Mouse (Mus musculus): ENCODE results near the gene Cblc. TPM values are rescaled to one million over a fixed set of nuclear protein-coding genes. Genes with fewer than 3 reads are reported as not detected.
A peak's percentile ranks its signal among the peaks of the same experiment; 100 is the strongest.

The Cblc gene
- polyA plus RNA-seq, 1 experiment from 2014 or later: 0.53 TPM

DNA sequence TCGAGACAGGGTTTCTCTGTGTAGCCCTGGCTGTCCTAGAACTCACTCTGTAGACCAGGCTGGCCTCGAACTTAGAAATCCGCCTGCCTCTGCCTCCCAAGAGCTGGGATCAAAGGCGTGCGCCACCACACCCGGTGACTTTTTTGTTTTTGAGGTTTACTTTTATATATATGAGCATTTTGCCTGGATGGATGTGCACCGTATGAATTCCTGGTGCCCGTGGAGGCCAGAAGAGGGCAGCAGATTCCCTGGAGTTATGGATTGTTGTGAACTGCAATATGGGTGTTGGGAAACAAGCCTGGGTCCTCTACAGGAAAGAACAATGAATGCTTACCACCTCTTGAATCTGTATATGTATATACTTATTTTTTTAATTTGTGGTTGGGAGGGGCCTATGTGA, 44.0 kb downstream of the Cblc start:
- Histone ChIP-seq H3K4me1 (peaks cover 27% of the 10 kb centered on the region), H3K4me3 (no peak overlapping the region), H3K36me3 (replicated peaks) (0 out of 2 replicates have a peak, but pooled peaks cover 4% of the 10 kb centered on the region), H3K9me3 (peaks cover 2% of the 10 kb centered on the region; the same call in 1 of the 2 replicates), H3K27me3 (ENCODE audit: poor library complexity, severe bottlenecking) (no peaks in the 10 kb centered on the region), H3K27ac (no peak overlapping the region)
- WGBS: 67% methylated on average over 8 of the region's 8 CpGs
- DNase-seq (ENCODE audit: extremely low spot score, low spot score): no peak

- DNase-seq (ENCODE audit: extremely low spot score, low spot score): no peak
- Histone ChIP-seq H3K36me3 (replicated peaks) (peaks cover 1% of the 10 kb centered on the region; the same call in 1 of the 2 replicates), H3K27me3 (ENCODE audit: poor library complexity, severe bottlenecking) (no peaks in the 10 kb centered on the region), H3K27ac (peak overlapping the region; percentile 92), H3K9me3 (no peaks in the 10 kb centered on the region), H3K4me3 (peak overlapping the region; percentile 77; the same call in 1 of the 2 replicates), H3K4me1 (peaks cover 44% of the 10 kb centered on the region)
- WGBS: 67% methylated on average over 4 of the region's 4 CpGs
These were observed 45.6 kb downstream of the Cblc start for GRCm38 (mm10) chr7:19751070-19751383.

- no peaks in the 10 kb centered on the region for H3K27me3 ChIP-seq (ENCODE audit: poor library complexity, severe bottlenecking)
- peak; percentile 85 for DNase-seq (ENCODE audit: extremely low spot score, low spot score)
- peak within 1 kb of the TSS; percentile 92 for H3K27ac ChIP-seq
- WGBS: 15% methylated on average over 19 of the region's 19 CpGs
- peaks cover 6% of the 10 kb centered on the region for H3K36me3 ChIP-seq (replicated peaks)
- no peaks in the 10 kb centered on the region for H3K9me3 ChIP-seq
- H3K4me1 ChIP-seq: peaks cover 49% of the 10 kb centered on the region
- peak within 1 kb of the TSS; percentile 77 for H3K4me3 ChIP-seq
These were observed 46.2 kb downstream of the Cblc start, which contains the start of gene Nectin2 for GRCm38 (mm10) chr7:19750217-19751069. Gene Nectin2, minus strand, starts transcription at chr7:19750483.

DNA sequence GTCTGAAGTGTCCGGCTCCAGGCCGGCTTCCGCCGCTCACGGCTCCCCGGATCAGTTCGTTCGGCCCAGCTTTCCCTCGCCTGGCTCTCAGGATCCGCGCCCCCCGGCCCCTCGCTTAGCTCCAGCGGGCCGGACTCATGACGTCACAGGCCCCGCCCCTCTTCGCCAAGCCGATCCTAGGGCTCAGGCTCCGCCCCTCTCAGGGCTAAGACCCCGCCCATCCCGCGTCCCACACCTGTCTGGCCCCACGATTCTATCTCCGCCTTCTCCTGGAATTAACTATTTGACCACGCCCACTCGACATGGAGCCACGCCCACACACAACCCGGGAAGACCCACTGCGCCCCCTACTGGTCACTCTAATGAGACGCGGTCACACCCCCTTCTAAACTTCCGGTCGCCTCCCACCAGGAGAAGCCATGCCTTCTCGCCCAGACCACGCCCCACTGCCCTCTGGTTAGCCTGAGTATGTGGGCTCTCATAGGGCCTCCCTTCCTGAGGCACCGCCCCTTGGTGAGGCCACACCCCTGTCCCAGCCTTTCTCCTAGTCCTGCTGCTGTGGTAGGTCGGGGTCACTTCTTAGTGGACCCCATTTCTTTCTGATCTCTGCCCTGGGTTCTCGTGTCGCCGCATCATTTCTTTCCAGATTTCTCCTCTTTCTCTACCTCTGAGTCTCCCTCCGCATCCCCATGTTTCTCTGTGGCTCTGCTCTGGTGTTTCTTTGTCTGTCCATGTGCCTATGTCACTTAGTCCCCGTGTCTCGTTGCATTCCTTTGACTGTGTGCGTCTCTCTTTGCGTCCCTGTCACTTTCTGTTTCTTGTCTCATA, 47.0 kb downstream of the Cblc start:
- Histone ChIP-seq H3K36me3 (replicated peaks) (peaks cover 15% of the 10 kb centered on the region), H3K4me3 (peak overlapping the region; percentile 77), H3K27ac (peak overlapping the region; percentile 92), H3K4me1 (peaks cover 58% of the 10 kb centered on the region), H3K9me3 (no peaks in the 10 kb centered on the region), H3K27me3 (ENCODE audit: poor library complexity, severe bottlenecking) (no peaks in the 10 kb centered on the region)
- DNase-seq (ENCODE audit: extremely low spot score, low spot score): peak; percentile 100
- WGBS: under 1% methylated on average over 46 of the region's 46 CpGs

DNA sequence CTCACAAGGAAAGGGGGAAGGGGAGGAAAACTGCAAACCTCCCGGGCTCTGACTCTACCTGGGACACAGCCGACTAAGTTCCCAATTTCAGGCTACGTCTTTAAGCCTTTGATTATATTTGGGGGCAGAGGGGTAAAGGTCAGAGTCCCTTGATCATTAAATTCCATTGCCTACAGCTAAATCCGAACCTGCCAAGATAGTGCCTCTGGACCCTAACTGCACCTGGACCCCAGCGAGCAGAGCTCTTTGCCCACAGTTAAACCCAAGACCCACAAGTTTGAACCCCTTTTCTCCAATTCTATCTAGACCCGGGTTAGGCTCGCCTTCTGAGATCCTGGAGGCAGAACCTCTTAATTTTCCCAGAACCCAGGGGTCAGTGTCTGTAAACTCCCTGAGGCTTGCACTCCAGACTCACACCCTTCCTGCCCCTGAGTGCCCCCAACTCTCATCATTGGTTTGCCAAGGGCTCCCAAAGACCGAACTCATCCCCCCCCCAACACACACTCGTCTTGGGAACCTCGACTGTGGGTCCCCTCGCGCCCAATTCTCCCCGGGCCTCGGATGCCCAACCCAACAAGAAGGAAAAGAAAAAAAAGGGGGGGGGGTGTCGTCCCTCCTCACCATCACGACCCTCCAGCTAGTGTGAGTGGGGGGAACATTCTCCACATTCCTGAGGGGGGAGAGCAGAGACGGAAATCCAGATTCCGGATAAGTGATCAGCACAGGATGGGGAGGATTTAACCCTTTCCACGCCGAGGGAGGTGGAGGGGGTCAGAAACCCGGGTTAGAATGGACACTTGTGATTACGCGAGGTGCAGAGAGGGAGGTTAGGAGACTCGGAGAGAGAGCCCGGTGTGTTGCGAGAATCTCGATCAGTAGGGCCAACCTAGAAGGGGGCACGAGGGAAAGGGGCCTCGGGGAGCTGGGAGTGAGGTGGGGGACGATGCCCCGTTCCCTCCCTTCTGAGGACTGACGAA, 48.1 kb downstream of the Cblc start:
- H3K36me3 ChIP-seq (replicated peaks): peaks cover 26% of the 10 kb centered on the region
- WGBS: under 1% methylated on average over 32 of the region's 32 CpGs

GRCm38 (mm10) chr7:19747420-19748218, 49.0 kb downstream of the Cblc start:
- Histone ChIP-seq H3K4me3 (peak overlapping the region; percentile 77), H3K27me3 (ENCODE audit: poor library complexity, severe bottlenecking) (no peaks in the 10 kb centered on the region), H3K36me3 (replicated peaks) (peaks cover 32% of the 10 kb centered on the region), H3K4me1 (peaks cover 59% of the 10 kb centered on the region), H3K9me3 (no peaks in the 10 kb centered on the region), H3K27ac (peak overlapping the region; percentile 92)
- 3% methylated on average over 25 of the region's 25 CpGs for WGBS
- no peak for DNase-seq (ENCODE audit: extremely low spot score, low spot score)

More for the DNA sequence above, 48.1 kb downstream of the Cblc start:
- peak; percentile 62 for DNase-seq (ENCODE audit: extremely low spot score, low spot score)
- Histone ChIP-seq H3K4me1 (peaks cover 58% of the 10 kb centered on the region), H3K27ac (peak overlapping the region; percentile 92), H3K9me3 (no peaks in the 10 kb centered on the region), H3K4me3 (peak overlapping the region; percentile 77), H3K27me3 (ENCODE audit: poor library complexity, severe bottlenecking) (no peaks in the 10 kb centered on the region)

GRCm38 (mm10) chr7:19746426-19747201, 50.0 kb downstream of the Cblc start:
- H3K27me3 ChIP-seq (ENCODE audit: poor library complexity, severe bottlenecking): no peaks in the 10 kb centered on the region
- H3K27ac ChIP-seq: peak overlapping the region; percentile 2; the same call in 1 of the 2 replicates
- peaks cover 37% of the 10 kb centered on the region for H3K36me3 ChIP-seq (replicated peaks)
- no peak for DNase-seq (ENCODE audit: extremely low spot score, low spot score)
- 32% methylated on average over 6 of the region's 6 CpGs for WGBS
- peak overlapping the region; percentile 77 for H3K4me3 ChIP-seq
- peaks cover 69% of the 10 kb centered on the region for H3K4me1 ChIP-seq
- no peaks in the 10 kb centered on the region for H3K9me3 ChIP-seq

DNA sequence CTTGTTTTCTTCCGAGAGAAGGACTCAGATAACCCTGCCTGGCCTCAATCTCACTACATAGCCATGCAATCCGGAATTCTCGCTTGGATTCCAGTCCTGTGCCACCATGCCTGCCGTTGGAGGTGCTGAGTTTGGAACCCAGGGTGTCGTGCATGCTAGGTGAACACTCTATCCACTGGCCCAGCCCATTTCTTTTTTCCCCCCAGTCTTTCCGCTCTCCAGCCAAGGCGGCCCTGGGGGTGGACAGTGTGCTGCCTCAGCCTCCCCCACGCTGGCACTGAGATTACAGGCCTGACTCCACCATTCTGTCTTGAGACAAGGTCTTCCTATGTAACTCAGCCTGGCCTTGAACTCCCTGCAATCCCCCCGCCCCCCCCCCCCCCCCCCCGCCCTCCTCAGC, 50.6 kb downstream of the Cblc start:
- Histone ChIP-seq H3K9me3 (no peaks in the 10 kb centered on the region), H3K27me3 (ENCODE audit: poor library complexity, severe bottlenecking) (no peaks in the 10 kb centered on the region), H3K4me1 (peaks cover 74% of the 10 kb centered on the region), H3K4me3 (no peak overlapping the region), H3K36me3 (replicated peaks) (peaks cover 44% of the 10 kb centered on the region), H3K27ac (no peak overlapping the region)
- 77% methylated on average over 10 of the region's 10 CpGs for WGBS
- no peak for DNase-seq (ENCODE audit: extremely low spot score, low spot score)

- no peak overlapping the region for H3K27ac ChIP-seq
- peaks cover 56% of the 10 kb centered on the region for H3K36me3 ChIP-seq (replicated peaks)
- peaks cover 66% of the 10 kb centered on the region for H3K4me1 ChIP-seq
- no peak for DNase-seq (ENCODE audit: extremely low spot score, low spot score)
- WGBS: 85% methylated on average over 14 of the region's 14 CpGs
- H3K27me3 ChIP-seq (ENCODE audit: poor library complexity, severe bottlenecking): no peaks in the 10 kb centered on the region
- H3K4me3 ChIP-seq: no peak overlapping the region; the same call in 1 of the 2 replicates
- peaks cover 3% of the 10 kb centered on the region; the same call in 1 of the 2 replicates for H3K9me3 ChIP-seq
These were observed 51.8 kb downstream of the Cblc start for GRCm38 (mm10) chr7:19744590-19745385.

- peaks cover 65% of the 10 kb centered on the region for H3K36me3 ChIP-seq (replicated peaks)
- WGBS: 93% methylated on average over 6 of the region's 6 CpGs
- peaks cover 63% of the 10 kb centered on the region for H3K4me1 ChIP-seq
- no peak overlapping the region for H3K27ac ChIP-seq
- no peaks in the 10 kb centered on the region for H3K27me3 ChIP-seq (ENCODE audit: poor library complexity, severe bottlenecking)
- no peak for DNase-seq (ENCODE audit: extremely low spot score, low spot score)
- H3K9me3 ChIP-seq: peaks cover 3% of the 10 kb centered on the region; the same call in 1 of the 2 replicates
- no peak overlapping the region for H3K4me3 ChIP-seq
These were observed 52.8 kb downstream of the Cblc start for GRCm38 (mm10) chr7:19743791-19744190.

Measured in forebrain, embryonic 10.5 days (tissue).